Mouse (Mus musculus): ENCODE measurements around the gene Gm28042. TPM values are rescaled to one million over a fixed set of nuclear protein-coding genes. Genes with fewer than 3 reads are reported as not detected.
A peak's percentile ranks its signal among the peaks of the same experiment; 100 is the strongest.

Gene Gm28042
- polyA plus RNA-seq, 1 experiment from 2014 or later: 4.3 TPM

- Histone ChIP-seq H3K36me3 (peaks cover 58% of the 10 kb centered on the region), H3K9ac (no peak overlapping the region), H3K27ac (no peak overlapping the region), H3K27me3 (no peaks in the 10 kb centered on the region), H3K9me3 (no peaks in the 10 kb centered on the region), H3K4me2 (replicated peaks) (no peak overlapping the region), H3K4me3 (no peak overlapping the region), H3K4me1 (no peaks in the 10 kb centered on the region)
- WGBS: 96% methylated on average over 2 of the region's 2 CpGs
- no peak for ATAC-seq (ENCODE audit: low FRiP score, low read depth)
These were observed 13.3 kb upstream of the Gm28042 start for GRCm38 (mm10) chr2:120013831-120014486.

- H3K36me3 ChIP-seq: peaks cover 77% of the 10 kb centered on the region
- no peak overlapping the region for H3K4me2 ChIP-seq (replicated peaks)
- 91% methylated on average over 4 of the region's 4 CpGs for WGBS
- no peaks in the 10 kb centered on the region for H3K27me3 ChIP-seq
- H3K4me1 ChIP-seq: no peaks in the 10 kb centered on the region
- no peak overlapping the region for H3K9ac ChIP-seq
- H3K9me3 ChIP-seq: no peaks in the 10 kb centered on the region
- no peak for ATAC-seq (ENCODE audit: low FRiP score, low read depth)
- no peak overlapping the region for H3K4me3 ChIP-seq
- H3K27ac ChIP-seq: no peak overlapping the region
These were observed 11.4 kb upstream of the Gm28042 start for GRCm38 (mm10) chr2:120015882-120016281.

- H3K4me3 ChIP-seq: no peak overlapping the region
- H3K4me1 ChIP-seq: no peaks in the 10 kb centered on the region
- H3K9me3 ChIP-seq: no peaks in the 10 kb centered on the region
- no peaks in the 10 kb centered on the region for H3K27me3 ChIP-seq
- no peak overlapping the region for H3K9ac ChIP-seq
- no peak for ATAC-seq (ENCODE audit: low FRiP score, low read depth)
- no peak overlapping the region for H3K4me2 ChIP-seq (replicated peaks)
- H3K36me3 ChIP-seq: peaks cover 92% of the 10 kb centered on the region
- no peak overlapping the region for H3K27ac ChIP-seq
- WGBS: 93% methylated on average over 12 of the region's 12 CpGs
These were observed 9.7 kb upstream of the Gm28042 start for GRCm38 (mm10) chr2:120017599-120017998.

- ATAC-seq (ENCODE audit: low FRiP score, low read depth): no peak
- Histone ChIP-seq H3K36me3 (peaks cover 64% of the 10 kb centered on the region), H3K4me3 (no peak overlapping the region), H3K4me1 (peaks cover 13% of the 10 kb centered on the region), H3K27ac (no peak overlapping the region), H3K27me3 (no peaks in the 10 kb centered on the region), H3K4me2 (replicated peaks) (no peak overlapping the region), H3K9ac (no peak overlapping the region), H3K9me3 (no peaks in the 10 kb centered on the region)
- 82% methylated on average over 5 of the region's 5 CpGs for WGBS
These were observed 3.0 kb upstream of the Gm28042 start for GRCm38 (mm10) chr2:120024337-120024736.

GRCm38 (mm10) chr2:120027950-120028331 lies 648 bp downstream of the Gm28042 start:
- WGBS: 40% methylated on average over 3 of the region's 3 CpGs
- H3K4me3 ChIP-seq: peak overlapping the region; percentile 65
- peak overlapping the region; percentile 80 for H3K4me2 ChIP-seq (replicated peaks)
- H3K9me3 ChIP-seq: no peaks in the 10 kb centered on the region
- peak overlapping the region; percentile 91 for H3K27ac ChIP-seq
- H3K27me3 ChIP-seq: no peaks in the 10 kb centered on the region
- H3K4me1 ChIP-seq: peaks cover 13% of the 10 kb centered on the region
- H3K9ac ChIP-seq: peak overlapping the region; percentile 84
- ATAC-seq (ENCODE audit: low FRiP score, low read depth): peak; percentile 7; the same call in 1 of the 2 replicates
- H3K36me3 ChIP-seq: peaks cover 59% of the 10 kb centered on the region

GRCm38 (mm10) chr2:120030380-120030779 lies 3.1 kb downstream of the Gm28042 start:
- H3K36me3 ChIP-seq: peaks cover 57% of the 10 kb centered on the region
- no peak overlapping the region for H3K27ac ChIP-seq
- H3K27me3 ChIP-seq: no peaks in the 10 kb centered on the region
- H3K4me1 ChIP-seq: peaks cover 13% of the 10 kb centered on the region
- ATAC-seq (ENCODE audit: low FRiP score, low read depth): no peak
- WGBS: 91% methylated on average over 8 of the region's 8 CpGs
- H3K9ac ChIP-seq: no peak overlapping the region
- H3K4me2 ChIP-seq (replicated peaks): no peak overlapping the region
- no peak overlapping the region for H3K4me3 ChIP-seq
- H3K9me3 ChIP-seq: no peaks in the 10 kb centered on the region

GRCm38 (mm10) chr2:120032726-120033467 lies 5.6 kb downstream of the Gm28042 start, which contains the start of gene Pla2g4b:
Gene Pla2g4b (plus strand): TSS chr2:120033417.
- Histone ChIP-seq H3K4me2 (replicated peaks) (no peak within 1 kb of the TSS), H3K4me3 (no peak within 1 kb of the TSS), H3K36me3 (peaks cover 78% of the 10 kb centered on the region), H3K27ac (no peak within 1 kb of the TSS), H3K9ac (no peak within 1 kb of the TSS), H3K9me3 (no peaks in the 10 kb centered on the region), H3K4me1 (peaks cover 7% of the 10 kb centered on the region), H3K27me3 (no peaks in the 10 kb centered on the region)
- ATAC-seq (ENCODE audit: low FRiP score, low read depth): no peak
- 85% methylated on average over 12 of the region's 12 CpGs for WGBS

GRCm38 (mm10) chr2:120033726-120034125 lies 6.4 kb downstream of the Gm28042 start:
- no peak overlapping the region for H3K27ac ChIP-seq
- H3K4me3 ChIP-seq: no peak overlapping the region
- no peak overlapping the region for H3K9ac ChIP-seq
- H3K4me1 ChIP-seq: no peaks in the 10 kb centered on the region
- ATAC-seq (ENCODE audit: low FRiP score, low read depth): no peak
- H3K9me3 ChIP-seq: no peaks in the 10 kb centered on the region
- WGBS: 83% methylated on average over 5 of the region's 5 CpGs
- H3K4me2 ChIP-seq (replicated peaks): no peak overlapping the region
- H3K36me3 ChIP-seq: peaks cover 87% of the 10 kb centered on the region
- H3K27me3 ChIP-seq: no peaks in the 10 kb centered on the region

- Histone ChIP-seq H3K4me1 (no peaks in the 10 kb centered on the region), H3K9me3 (no peaks in the 10 kb centered on the region), H3K4me3 (no peak overlapping the region), H3K36me3 (peaks cover 98% of the 10 kb centered on the region), H3K27ac (no peak overlapping the region), H3K4me2 (replicated peaks) (no peak overlapping the region), H3K27me3 (no peaks in the 10 kb centered on the region), H3K9ac (no peak overlapping the region)
- 93% methylated on average over 9 of the region's 9 CpGs for WGBS
- no peak for ATAC-seq (ENCODE audit: low FRiP score, low read depth)
These were observed 10.5 kb downstream of the Gm28042 start for GRCm38 (mm10) chr2:120037744-120038143.

- Histone ChIP-seq H3K9ac (no peak overlapping the region), H3K4me1 (peaks cover 20% of the 10 kb centered on the region), H3K27ac (no peak overlapping the region), H3K4me2 (replicated peaks) (no peak overlapping the region), H3K27me3 (no peaks in the 10 kb centered on the region), H3K36me3 (peaks cover 67% of the 10 kb centered on the region), H3K4me3 (no peak overlapping the region), H3K9me3 (no peaks in the 10 kb centered on the region)
- 87% methylated on average over 5 of the region's 5 CpGs for WGBS
- no peak for ATAC-seq (ENCODE audit: low FRiP score, low read depth)
These were observed 13.7 kb downstream of the Gm28042 start for GRCm38 (mm10) chr2:120040991-120041390.

GRCm38 (mm10) chr2:120044101-120044603 lies 16.9 kb downstream of the Gm28042 start:
- H3K27ac ChIP-seq: peak overlapping the region; percentile 61; the same call in 1 of the 2 replicates
- H3K27me3 ChIP-seq: 0 out of 2 replicates have a peak, but pooled peaks cover 3% of the 10 kb centered on the region
- peaks cover 34% of the 10 kb centered on the region for H3K4me1 ChIP-seq
- no peak overlapping the region for H3K4me3 ChIP-seq
- no peak overlapping the region for H3K9ac ChIP-seq
- peak; percentile 80; the same call in 1 of the 2 replicates for ATAC-seq (ENCODE audit: low FRiP score, low read depth)
- peak overlapping the region; percentile 9 for H3K4me2 ChIP-seq (replicated peaks)
- no peaks in the 10 kb centered on the region for H3K9me3 ChIP-seq
- 47% methylated on average over 4 of the region's 4 CpGs for WGBS
- H3K36me3 ChIP-seq: peaks cover 36% of the 10 kb centered on the region

- Histone ChIP-seq H3K9me3 (no peaks in the 10 kb centered on the region), H3K27me3 (0 out of 2 replicates have a peak, but pooled peaks cover 3% of the 10 kb centered on the region), H3K4me3 (no peak overlapping the region), H3K4me1 (peaks cover 34% of the 10 kb centered on the region), H3K36me3 (peaks cover 31% of the 10 kb centered on the region), H3K27ac (peak overlapping the region; percentile 61; the same call in 1 of the 2 replicates), H3K9ac (no peak overlapping the region), H3K4me2 (replicated peaks) (peak overlapping the region; percentile 9)
- 73% methylated on average over 3 of the region's 3 CpGs for WGBS
- ATAC-seq (ENCODE audit: low FRiP score, low read depth): 0 out of 2 replicates have a peak, but pooled peaks have one; percentile 22
These were observed 17.4 kb downstream of the Gm28042 start for GRCm38 (mm10) chr2:120044676-120045075.
